Mouse (Mus musculus) retina, embryonic 14.5 days (tissue): Measurements from ENCODE around the gene Ptprn2.

ENCODE experiments used
- DNase-seq: peaks from one replicate; pipeline ENCODE4 v3.0.0-alpha.2; 2015; ENCODE audit warnings: low spot score

Gene Ptprn2

GRCm38 (mm10) chr12:116981315-116981714 lies 495.8 kb downstream of the Ptprn2 start:
- DNase-seq, result no peak

- peak; percentile 16 for DNase-seq
These were observed 503.6 kb downstream of the Ptprn2 start for GRCm38 (mm10) chr12:116989144-116989543.

- DNase-seq, result no peak
These were observed 516.1 kb downstream of the Ptprn2 start for GRCm38 (mm10) chr12:117001546-117002148.

- no peak for DNase-seq
These were observed 531.5 kb downstream of the Ptprn2 start for GRCm38 (mm10) chr12:117016753-117017595.

- DNase-seq, result no peak
These were observed 532.4 kb downstream of the Ptprn2 start for GRCm38 (mm10) chr12:117017912-117018311.

GRCm38 (mm10) chr12:117023235-117023634 lies 537.7 kb downstream of the Ptprn2 start:
- DNase-seq, result no peak

- no peak for DNase-seq
These were observed 539.4 kb downstream of the Ptprn2 start for GRCm38 (mm10) chr12:117024916-117025315.

GRCm38 (mm10) chr12:117025676-117026075 lies 540.2 kb downstream of the Ptprn2 start:
- DNase-seq, result no peak

GRCm38 (mm10) chr12:117027351-117027750 lies 541.8 kb downstream of the Ptprn2 start:
- no peak for DNase-seq

- DNase-seq, result no peak
These were observed 542.9 kb downstream of the Ptprn2 start for GRCm38 (mm10) chr12:117028333-117028961.

GRCm38 (mm10) chr12:117033172-117033571 lies 547.7 kb downstream of the Ptprn2 start:
- DNase-seq, result no peak

GRCm38 (mm10) chr12:117034506-117034905 lies 549.0 kb downstream of the Ptprn2 start:
- no peak for DNase-seq

GRCm38 (mm10) chr12:117035243-117035642 lies 549.7 kb downstream of the Ptprn2 start:
- DNase-seq, result peak; percentile 85

GRCm38 (mm10) chr12:117039411-117039810 lies 553.9 kb downstream of the Ptprn2 start:
- peak; percentile 46 for DNase-seq

GRCm38 (mm10) chr12:117041409-117041808 lies 555.9 kb downstream of the Ptprn2 start:
- no peak for DNase-seq

GRCm38 (mm10) chr12:117042706-117043105 lies 557.2 kb downstream of the Ptprn2 start:
- DNase-seq, result no peak

- DNase-seq, result peak; percentile 52
These were observed 562.1 kb downstream of the Ptprn2 start for GRCm38 (mm10) chr12:117047384-117048251.

GRCm38 (mm10) chr12:117049829-117050228 lies 564.3 kb downstream of the Ptprn2 start:
- DNase-seq, result no peak

- no peak for DNase-seq
These were observed 567.8 kb downstream of the Ptprn2 start for GRCm38 (mm10) chr12:117053223-117053850.

- DNase-seq, result peak; percentile 69
These were observed 568.6 kb downstream of the Ptprn2 start for GRCm38 (mm10) chr12:117053851-117054769.
